Mouse (Mus musculus): ENCODE data around the gene Itih4. TPM values are rescaled to one million over a fixed set of nuclear protein-coding genes. Genes with fewer than 3 reads are reported as not detected.

Itih4 gene
- polyA plus RNA-seq, 1 experiment = 1.3 TPM

- peaks cover 4% of the 10 kb centered on the region; the same call in 1 of the 2 replicates for H3K4me1 ChIP-seq (ENCODE audit: control insufficient read depth, insufficient read depth, insufficient read length, low read length)
- no peak overlapping the region for H3K27ac ChIP-seq (replicated peaks; ENCODE audit: low read depth, low read length)
- H3K4me3 ChIP-seq (ENCODE audit: insufficient read depth, low read depth, low read length) = no peak overlapping the region
These were observed 16.4 kb downstream of the Itih4 start for GRCm38 (mm10) chr14:30902628-30903027.

GRCm38 (mm10) chr14:30903036-30903435, 16.8 kb downstream of the Itih4 start:
- H3K27ac ChIP-seq (replicated peaks; ENCODE audit: low read depth, low read length) = no peak overlapping the region
- peaks cover 4% of the 10 kb centered on the region; the same call in 1 of the 2 replicates for H3K4me1 ChIP-seq (ENCODE audit: control insufficient read depth, insufficient read depth, insufficient read length, low read length)
- no peak overlapping the region for H3K4me3 ChIP-seq (ENCODE audit: insufficient read depth, low read depth, low read length)

- Histone ChIP-seq H3K27ac (replicated peaks; ENCODE audit: low read depth, low read length) (no peak overlapping the region), H3K4me1 (ENCODE audit: control insufficient read depth, insufficient read depth, insufficient read length, low read length) (peaks cover 4% of the 10 kb centered on the region; the same call in 1 of the 2 replicates), H3K4me3 (ENCODE audit: insufficient read depth, low read depth, low read length) (no peak overlapping the region)
These were observed 18.0 kb downstream of the Itih4 start for GRCm38 (mm10) chr14:30904307-30904706.

- no peak overlapping the region for H3K27ac ChIP-seq (replicated peaks; ENCODE audit: low read depth, low read length)
- H3K4me1 ChIP-seq (ENCODE audit: control insufficient read depth, insufficient read depth, insufficient read length, low read length) = peaks cover 4% of the 10 kb centered on the region; the same call in 1 of the 2 replicates
- no peak overlapping the region for H3K4me3 ChIP-seq (ENCODE audit: insufficient read depth, low read depth, low read length)
These were observed 19.7 kb downstream of the Itih4 start for GRCm38 (mm10) chr14:30906001-30906400.

- no peak overlapping the region for H3K27ac ChIP-seq (replicated peaks; ENCODE audit: low read depth, low read length)
- H3K4me3 ChIP-seq (ENCODE audit: insufficient read depth, low read depth, low read length) = no peak overlapping the region
- peaks cover 4% of the 10 kb centered on the region; the same call in 1 of the 2 replicates for H3K4me1 ChIP-seq (ENCODE audit: control insufficient read depth, insufficient read depth, insufficient read length, low read length)
These were observed 21.6 kb downstream of the Itih4 start for GRCm38 (mm10) chr14:30907814-30908265.

GRCm38 (mm10) chr14:30911141-30911540, 24.9 kb downstream of the Itih4 start:
- Histone ChIP-seq H3K27ac (replicated peaks; ENCODE audit: low read depth, low read length) (no peak overlapping the region), H3K4me1 (ENCODE audit: control insufficient read depth, insufficient read depth, insufficient read length, low read length) (no peaks in the 10 kb centered on the region), H3K4me3 (ENCODE audit: insufficient read depth, low read depth, low read length) (no peak overlapping the region)

GRCm38 (mm10) chr14:30912641-30913040, 26.4 kb downstream of the Itih4 start:
- Histone ChIP-seq H3K4me1 (ENCODE audit: control insufficient read depth, insufficient read depth, insufficient read length, low read length) (no peaks in the 10 kb centered on the region), H3K27ac (replicated peaks; ENCODE audit: low read depth, low read length) (no peak overlapping the region), H3K4me3 (ENCODE audit: insufficient read depth, low read depth, low read length) (no peak overlapping the region)

GRCm38 (mm10) chr14:30913404-30913803, 27.1 kb downstream of the Itih4 start:
- H3K4me1 ChIP-seq (ENCODE audit: control insufficient read depth, insufficient read depth, insufficient read length, low read length) = no peaks in the 10 kb centered on the region
- H3K4me3 ChIP-seq (ENCODE audit: insufficient read depth, low read depth, low read length) = no peak overlapping the region
- H3K27ac ChIP-seq (replicated peaks; ENCODE audit: low read depth, low read length) = no peak overlapping the region

- H3K4me3 ChIP-seq (ENCODE audit: insufficient read depth, low read depth, low read length) = no peak overlapping the region
- H3K27ac ChIP-seq (replicated peaks; ENCODE audit: low read depth, low read length) = no peak overlapping the region
- H3K4me1 ChIP-seq (ENCODE audit: control insufficient read depth, insufficient read depth, insufficient read length, low read length) = peaks cover 5% of the 10 kb centered on the region
These were observed 30.2 kb downstream of the Itih4 start for GRCm38 (mm10) chr14:30916516-30916915.

GRCm38 (mm10) chr14:30922053-30922670, 35.9 kb downstream of the Itih4 start:
- Histone ChIP-seq H3K4me3 (ENCODE audit: insufficient read depth, low read depth, low read length) (no peak overlapping the region), H3K4me1 (ENCODE audit: control insufficient read depth, insufficient read depth, insufficient read length, low read length) (peaks cover 10% of the 10 kb centered on the region), H3K27ac (replicated peaks; ENCODE audit: low read depth, low read length) (no peak overlapping the region)

GRCm38 (mm10) chr14:30923375-30924105, 37.3 kb downstream of the Itih4 start, which contains the start of gene Itih3:
Itih3 (minus strand) TSS chr14:30923760.
- no peak within 1 kb of the TSS for H3K27ac ChIP-seq (replicated peaks; ENCODE audit: low read depth, low read length)
- peaks cover 10% of the 10 kb centered on the region for H3K4me1 ChIP-seq (ENCODE audit: control insufficient read depth, insufficient read depth, insufficient read length, low read length)
- no peak within 1 kb of the TSS for H3K4me3 ChIP-seq (ENCODE audit: insufficient read depth, low read depth, low read length)

- H3K27ac ChIP-seq (replicated peaks; ENCODE audit: low read depth, low read length) = no peak overlapping the region
- H3K4me1 ChIP-seq (ENCODE audit: control insufficient read depth, insufficient read depth, insufficient read length, low read length) = peaks cover 10% of the 10 kb centered on the region
- H3K4me3 ChIP-seq (ENCODE audit: insufficient read depth, low read depth, low read length) = no peak overlapping the region
These were observed 39.2 kb downstream of the Itih4 start for GRCm38 (mm10) chr14:30925492-30925891.

- no peaks in the 10 kb centered on the region; the same call in 1 of the 2 replicates for H3K4me1 ChIP-seq (ENCODE audit: control insufficient read depth, insufficient read depth, insufficient read length, low read length)
- H3K27ac ChIP-seq (replicated peaks; ENCODE audit: low read depth, low read length) = no peak overlapping the region
- no peak overlapping the region for H3K4me3 ChIP-seq (ENCODE audit: insufficient read depth, low read depth, low read length)
These were observed 44.1 kb downstream of the Itih4 start for GRCm38 (mm10) chr14:30930386-30930785.

GRCm38 (mm10) chr14:30933351-30933750, 47.1 kb downstream of the Itih4 start:
- H3K4me3 ChIP-seq (ENCODE audit: insufficient read depth, low read depth, low read length) = no peak overlapping the region
- no peaks in the 10 kb centered on the region; the same call in 1 of the 2 replicates for H3K4me1 ChIP-seq (ENCODE audit: control insufficient read depth, insufficient read depth, insufficient read length, low read length)
- no peak overlapping the region for H3K27ac ChIP-seq (replicated peaks; ENCODE audit: low read depth, low read length)

- Histone ChIP-seq H3K27ac (replicated peaks; ENCODE audit: low read depth, low read length) (no peak overlapping the region), H3K4me3 (ENCODE audit: insufficient read depth, low read depth, low read length) (no peak overlapping the region), H3K4me1 (ENCODE audit: control insufficient read depth, insufficient read depth, insufficient read length, low read length) (no peaks in the 10 kb centered on the region)
These were observed 56.0 kb downstream of the Itih4 start for GRCm38 (mm10) chr14:30942254-30942653.

- Histone ChIP-seq H3K4me1 (ENCODE audit: control insufficient read depth, insufficient read depth, insufficient read length, low read length) (no peaks in the 10 kb centered on the region), H3K4me3 (ENCODE audit: insufficient read depth, low read depth, low read length) (no peak within 1 kb of the TSS), H3K27ac (replicated peaks; ENCODE audit: low read depth, low read length) (peak within 1 kb of the TSS; percentile 74)
These were observed 56.8 kb downstream of the Itih4 start, which contains the start of gene Itih1 for GRCm38 (mm10) chr14:30943038-30943437. Itih1 (minus strand) TSS chr14:30943289.
